Mouse (Mus musculus): ENCODE results near the gene E330021D16Rik. TPM values are rescaled to one million over a fixed set of nuclear protein-coding genes. Genes with fewer than 3 reads are reported as not detected.

The E330021D16Rik gene
- polyA plus RNA-seq, 1 experiment from 2014 or later, result 0.24 TPM

- DNase-seq (ENCODE audit: low spot score) (no peak), ATAC-seq (replicated peaks; ENCODE audit: insufficient number of reproducible peaks, low FRiP score, low TSS enrichment, low read depth) (no peak)
- H3K9me3 ChIP-seq (replicated peaks; ENCODE audit: control insufficient read depth, low read length), result no peaks in the 10 kb centered on the region
- H3K27ac ChIP-seq (replicated peaks; ENCODE audit: low read depth, low read length), result no peak overlapping the region
- H3K9ac ChIP-seq (replicated peaks; ENCODE audit: low read length), result no peak overlapping the region
- no peak overlapping the region for H3K4me3 ChIP-seq (ENCODE audit: low read depth, low read length)
- no peak overlapping the region for H3K4me2 ChIP-seq (ENCODE audit: low read depth, low read length)
- H3K4me1 ChIP-seq (ENCODE audit: control insufficient read depth, insufficient read depth, low read length), result no peaks in the 10 kb centered on the region
- H3K27me3 ChIP-seq (ENCODE audit: control insufficient read depth, insufficient read depth, low read length), result no peaks in the 10 kb centered on the region
- 57% methylated on average over 4 of the region's 4 CpGs for WGBS
- no peaks in the 10 kb centered on the region for H3K36me3 ChIP-seq (replicated peaks; ENCODE audit: control insufficient read depth, insufficient read depth, low read depth, low read length)
Observed at GRCm38 (mm10) chr6:136429441-136429840, 14.1 kb upstream of the E330021D16Rik start.

GRCm38 (mm10) chr6:136428412-136428811 lies 13.0 kb upstream of the E330021D16Rik start:
- WGBS, result 81% methylated on average over 5 of the region's 5 CpGs
- DNase-seq (ENCODE audit: low spot score), result no peak
- Histone ChIP-seq H3K36me3 (replicated peaks; ENCODE audit: control insufficient read depth, insufficient read depth, low read depth, low read length) (no peaks in the 10 kb centered on the region), H3K4me2 (ENCODE audit: low read depth, low read length) (no peak overlapping the region), H3K27me3 (ENCODE audit: control insufficient read depth, insufficient read depth, low read length) (no peaks in the 10 kb centered on the region), H3K9ac (replicated peaks; ENCODE audit: low read length) (no peak overlapping the region), H3K4me3 (ENCODE audit: low read depth, low read length) (no peak overlapping the region), H3K27ac (replicated peaks; ENCODE audit: low read depth, low read length) (no peak overlapping the region), H3K9me3 (replicated peaks; ENCODE audit: control insufficient read depth, low read length) (no peaks in the 10 kb centered on the region), H3K4me1 (ENCODE audit: control insufficient read depth, insufficient read depth, low read length) (no peaks in the 10 kb centered on the region)
- no peak for ATAC-seq (replicated peaks; ENCODE audit: insufficient number of reproducible peaks, low FRiP score, low TSS enrichment, low read depth)

DNA sequence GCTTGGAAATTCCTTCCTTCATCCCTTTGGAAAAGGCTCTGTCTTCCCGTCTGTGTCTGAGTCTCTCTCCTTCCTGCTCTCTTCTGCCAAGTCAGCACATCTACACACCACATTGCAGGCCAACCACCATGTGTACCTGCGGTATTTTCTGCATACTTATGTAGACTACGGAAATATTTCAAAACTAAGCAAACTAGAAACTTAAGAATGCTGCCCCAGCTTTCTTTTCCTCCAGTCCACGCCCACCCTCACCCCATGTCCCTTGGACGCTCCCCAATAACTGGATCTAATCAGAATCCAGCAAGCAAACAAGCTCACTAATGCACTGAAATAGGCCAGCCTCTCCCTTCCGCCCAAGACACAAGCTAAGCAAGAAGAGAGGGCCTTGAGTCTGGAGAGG lies 11.9 kb upstream of the E330021D16Rik start:
- no peak overlapping the region for H3K27ac ChIP-seq (replicated peaks; ENCODE audit: low read depth, low read length)
- H3K4me1 ChIP-seq (ENCODE audit: control insufficient read depth, insufficient read depth, low read length), result no peaks in the 10 kb centered on the region
- no peaks in the 10 kb centered on the region for H3K9me3 ChIP-seq (replicated peaks; ENCODE audit: control insufficient read depth, low read length)
- H3K36me3 ChIP-seq (replicated peaks; ENCODE audit: control insufficient read depth, insufficient read depth, low read depth, low read length), result no peaks in the 10 kb centered on the region
- DNase-seq (ENCODE audit: low spot score), result no peak
- no peak overlapping the region for H3K9ac ChIP-seq (replicated peaks; ENCODE audit: low read length)
- no peaks in the 10 kb centered on the region for H3K27me3 ChIP-seq (ENCODE audit: control insufficient read depth, insufficient read depth, low read length)
- no peak overlapping the region for H3K4me2 ChIP-seq (ENCODE audit: low read depth, low read length)
- no peak overlapping the region for H3K4me3 ChIP-seq (ENCODE audit: low read depth, low read length)
- 83% methylated on average over 6 of the region's 6 CpGs for WGBS
- ATAC-seq (replicated peaks; ENCODE audit: insufficient number of reproducible peaks, low FRiP score, low TSS enrichment, low read depth), result no peak

- Histone ChIP-seq H3K27me3 (ENCODE audit: control insufficient read depth, insufficient read depth, low read length) (no peaks in the 10 kb centered on the region), H3K27ac (replicated peaks; ENCODE audit: low read depth, low read length) (no peak overlapping the region), H3K4me1 (ENCODE audit: control insufficient read depth, insufficient read depth, low read length) (no peaks in the 10 kb centered on the region), H3K9me3 (replicated peaks; ENCODE audit: control insufficient read depth, low read length) (no peaks in the 10 kb centered on the region), H3K9ac (replicated peaks; ENCODE audit: low read length) (no peak overlapping the region), H3K4me2 (ENCODE audit: low read depth, low read length) (no peak overlapping the region), H3K4me3 (ENCODE audit: low read depth, low read length) (no peak overlapping the region), H3K36me3 (replicated peaks; ENCODE audit: control insufficient read depth, insufficient read depth, low read depth, low read length) (no peaks in the 10 kb centered on the region)
- ATAC-seq (replicated peaks; ENCODE audit: insufficient number of reproducible peaks, low FRiP score, low TSS enrichment, low read depth) (no peak), DNase-seq (ENCODE audit: low spot score) (no peak)
- 90% methylated on average over 5 of the region's 5 CpGs for WGBS
Observed at GRCm38 (mm10) chr6:136425956-136426355, 10.6 kb upstream of the E330021D16Rik start.

DNA sequence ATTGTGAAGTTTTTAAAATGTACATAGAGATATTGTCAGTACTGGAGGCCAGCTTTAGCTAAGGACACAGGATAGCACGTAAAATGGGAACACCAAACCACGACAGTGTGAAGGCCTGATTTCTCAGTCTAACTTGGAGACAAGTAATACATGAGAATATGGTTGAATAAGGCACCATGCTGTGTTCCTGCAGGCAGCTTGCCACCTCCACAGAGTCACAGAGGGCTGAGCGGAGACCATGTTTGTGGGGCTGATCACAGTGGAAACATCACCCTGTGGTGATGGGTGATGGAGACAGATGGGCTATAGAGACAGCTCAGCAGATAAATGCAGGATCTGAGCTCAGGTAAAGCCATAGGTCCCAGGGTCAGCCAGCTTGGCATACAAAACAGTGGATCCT lies 8.8 kb upstream of the E330021D16Rik start:
- ATAC-seq (replicated peaks; ENCODE audit: insufficient number of reproducible peaks, low FRiP score, low TSS enrichment, low read depth) (no peak), DNase-seq (ENCODE audit: low spot score) (no peak)
- H3K4me3 ChIP-seq (ENCODE audit: low read depth, low read length), result no peak overlapping the region
- H3K27me3 ChIP-seq (ENCODE audit: control insufficient read depth, insufficient read depth, low read length), result no peaks in the 10 kb centered on the region
- H3K4me2 ChIP-seq (ENCODE audit: low read depth, low read length), result no peak overlapping the region
- H3K4me1 ChIP-seq (ENCODE audit: control insufficient read depth, insufficient read depth, low read length), result no peaks in the 10 kb centered on the region
- 84% methylated on average over 3 of the region's 3 CpGs for WGBS
- H3K9me3 ChIP-seq (replicated peaks; ENCODE audit: control insufficient read depth, low read length), result no peaks in the 10 kb centered on the region
- no peaks in the 10 kb centered on the region for H3K36me3 ChIP-seq (replicated peaks; ENCODE audit: control insufficient read depth, insufficient read depth, low read depth, low read length)
- no peak overlapping the region for H3K27ac ChIP-seq (replicated peaks; ENCODE audit: low read depth, low read length)
- H3K9ac ChIP-seq (replicated peaks; ENCODE audit: low read length), result no peak overlapping the region

DNA sequence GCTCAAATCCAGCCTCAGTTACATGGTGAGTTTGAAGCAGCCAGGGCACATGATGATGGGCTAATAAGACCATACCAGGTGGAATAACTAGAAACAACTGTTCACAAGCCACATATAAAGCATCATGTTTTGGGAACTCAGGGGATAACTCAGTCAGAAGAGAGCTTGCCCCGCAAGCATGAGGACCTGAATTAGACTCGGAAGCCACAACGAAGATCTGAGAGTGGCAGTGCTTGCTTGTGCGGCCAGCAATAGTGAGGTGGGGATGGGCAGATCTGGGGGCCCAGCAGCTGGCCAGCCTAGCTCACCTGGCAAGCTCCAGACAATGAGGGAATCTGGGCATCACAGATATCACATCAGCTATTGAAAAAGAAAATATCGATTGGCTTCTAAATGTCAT lies 7.8 kb upstream of the E330021D16Rik start:
- DNase-seq (ENCODE audit: low spot score) (no peak), ATAC-seq (replicated peaks; ENCODE audit: insufficient number of reproducible peaks, low FRiP score, low TSS enrichment, low read depth) (no peak)
- Histone ChIP-seq H3K9ac (replicated peaks; ENCODE audit: low read length) (no peak overlapping the region), H3K4me3 (ENCODE audit: low read depth, low read length) (no peak overlapping the region), H3K4me2 (ENCODE audit: low read depth, low read length) (no peak overlapping the region), H3K4me1 (ENCODE audit: control insufficient read depth, insufficient read depth, low read length) (no peaks in the 10 kb centered on the region), H3K27me3 (ENCODE audit: control insufficient read depth, insufficient read depth, low read length) (no peaks in the 10 kb centered on the region), H3K36me3 (replicated peaks; ENCODE audit: control insufficient read depth, insufficient read depth, low read depth, low read length) (no peaks in the 10 kb centered on the region), H3K9me3 (replicated peaks; ENCODE audit: control insufficient read depth, low read length) (no peaks in the 10 kb centered on the region), H3K27ac (replicated peaks; ENCODE audit: low read depth, low read length) (no peak overlapping the region)
- WGBS, result 85% methylated on average over 5 of the region's 5 CpGs

DNA sequence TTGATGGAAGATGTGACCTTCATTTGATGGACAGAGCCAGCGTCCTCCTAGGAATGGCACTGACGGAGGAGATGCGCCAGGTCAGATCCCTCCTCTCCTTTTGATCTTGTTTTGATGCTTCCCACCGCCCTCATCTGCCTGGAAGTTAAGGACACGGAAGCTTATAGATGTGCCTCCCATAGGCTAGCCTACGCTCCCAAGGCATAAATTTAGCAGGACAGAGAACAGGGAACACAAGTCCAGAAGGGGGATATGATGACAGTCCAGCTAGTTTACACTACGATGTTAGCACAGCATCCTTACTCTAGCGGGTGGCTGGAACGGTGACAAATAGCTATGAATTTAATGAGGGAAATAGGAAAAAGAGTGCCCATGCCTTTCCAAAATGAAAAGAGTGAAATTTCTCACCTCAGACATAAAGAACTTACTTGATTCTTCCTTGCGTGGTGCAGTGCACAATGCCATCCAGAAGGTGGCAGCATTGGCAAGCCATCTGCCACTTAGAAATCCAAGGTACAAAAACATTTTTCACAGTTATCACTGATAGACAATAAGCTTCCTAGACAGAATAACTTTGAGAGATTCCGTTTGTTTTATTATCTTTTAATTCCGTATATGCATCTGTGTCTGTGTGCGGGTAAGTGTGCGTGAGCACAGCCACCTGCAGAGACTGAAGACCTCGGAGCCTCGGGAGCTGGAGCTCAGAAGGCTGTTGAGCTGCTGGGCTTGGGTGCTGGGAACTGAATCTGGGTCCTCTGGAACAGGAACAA lies 6.9 kb upstream of the E330021D16Rik start:
- no peak overlapping the region for H3K4me2 ChIP-seq (ENCODE audit: low read depth, low read length)
- no peaks in the 10 kb centered on the region for H3K27me3 ChIP-seq (ENCODE audit: control insufficient read depth, insufficient read depth, low read length)
- ATAC-seq (replicated peaks; ENCODE audit: insufficient number of reproducible peaks, low FRiP score, low TSS enrichment, low read depth) (no peak), DNase-seq (ENCODE audit: low spot score) (peak; percentile 69)
- H3K9me3 ChIP-seq (replicated peaks; ENCODE audit: control insufficient read depth, low read length), result no peaks in the 10 kb centered on the region
- no peaks in the 10 kb centered on the region for H3K4me1 ChIP-seq (ENCODE audit: control insufficient read depth, insufficient read depth, low read length)
- no peak overlapping the region for H3K4me3 ChIP-seq (ENCODE audit: low read depth, low read length)
- no peak overlapping the region for H3K9ac ChIP-seq (replicated peaks; ENCODE audit: low read length)
- no peaks in the 10 kb centered on the region for H3K36me3 ChIP-seq (replicated peaks; ENCODE audit: control insufficient read depth, insufficient read depth, low read depth, low read length)
- no peak overlapping the region for H3K27ac ChIP-seq (replicated peaks; ENCODE audit: low read depth, low read length)
- WGBS, result 58% methylated on average over 16 of the region's 16 CpGs

DNA sequence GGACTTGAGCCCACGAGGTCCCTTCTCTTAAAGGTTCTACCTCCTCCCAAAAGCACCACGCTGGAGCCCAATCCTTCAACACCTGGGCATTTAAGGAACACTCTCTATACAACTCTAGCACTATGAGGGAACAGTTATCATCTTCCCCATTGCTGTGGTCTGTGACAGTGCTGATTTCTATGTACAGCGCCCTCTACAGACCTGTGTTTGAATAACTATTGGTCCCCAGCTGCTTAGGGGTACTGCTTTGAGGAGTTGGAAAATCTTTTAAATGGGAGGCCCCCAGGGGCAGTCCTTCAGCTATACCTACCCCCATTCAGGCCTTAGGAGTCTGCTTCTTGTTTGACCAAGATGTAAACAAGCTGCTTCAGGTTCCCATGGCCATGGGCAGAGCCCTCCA lies 5.7 kb upstream of the E330021D16Rik start:
- no peak for ATAC-seq (replicated peaks; ENCODE audit: insufficient number of reproducible peaks, low FRiP score, low TSS enrichment, low read depth)
- 61% methylated on average over 3 of the region's 3 CpGs for WGBS
- no peak for DNase-seq (ENCODE audit: low spot score)
- H3K27me3 ChIP-seq (ENCODE audit: control insufficient read depth, insufficient read depth, low read length), result no peaks in the 10 kb centered on the region
- H3K4me3 ChIP-seq (ENCODE audit: low read depth, low read length), result no peak overlapping the region
- H3K9me3 ChIP-seq (replicated peaks; ENCODE audit: control insufficient read depth, low read length), result no peaks in the 10 kb centered on the region
- H3K4me1 ChIP-seq (ENCODE audit: control insufficient read depth, insufficient read depth, low read length), result no peaks in the 10 kb centered on the region
- no peak overlapping the region for H3K27ac ChIP-seq (replicated peaks; ENCODE audit: low read depth, low read length)
- H3K36me3 ChIP-seq (replicated peaks; ENCODE audit: control insufficient read depth, insufficient read depth, low read depth, low read length), result no peaks in the 10 kb centered on the region
- no peak overlapping the region for H3K4me2 ChIP-seq (ENCODE audit: low read depth, low read length)
- H3K9ac ChIP-seq (replicated peaks; ENCODE audit: low read length), result no peak overlapping the region

Measured in embryonic facial prominence, embryonic 11.5 days (tissue).